9 mouse cellular contexts compared by ENCODE assay signal in genomic region chr9:15880160-15880603, GRCm38 (mm10). TPM values are rescaled to one million over a fixed set of nuclear protein-coding genes. Genes with fewer than 3 reads are reported as not detected.
A peak's percentile ranks its signal among the peaks of the same experiment; 100 is the strongest.
DNase-seq lines count a peak whose midpoint lies in the region; ATAC-seq and TF ChIP-seq lines count a peak whose summit lies in the region.
"Had no signal": no experiment of that assay in that cellular context is flagged by ENCODE, and none has a peak within 500 bp of the region (broad histone marks: within the 10 kb centered on the region; RNA-seq: fewer than 3 reads in every experiment).

No protein-coding gene starts in this region.

- no peaks in the 10 kb centered on the region for H3K9me3 ChIP-seq in hindbrain, embryonic 10.5 days
- no peaks in the 10 kb centered on the region for H3K9me3 ChIP-seq in liver, postnatal 0 days (ENCODE audit: low read length)

- TF ChIP-seq EP300 in liver, postnatal 0 days (IDR thresholded peaks at IDR 0.05; ENCODE audit: low read depth): no peak

- H3K27me3 ChIP-seq in hindbrain, embryonic 10.5 days (ENCODE audit: insufficient read depth, poor library complexity, severe bottlenecking): peaks cover 3% of the 10 kb centered on the region; the same call in 1 of the 2 replicates
- no peaks in the 10 kb centered on the region for H3K27me3 ChIP-seq in liver, postnatal 0 days (ENCODE audit: insufficient read depth, low read length)
- no peaks in the 10 kb centered on the region for H3K27me3 ChIP-seq in splenic B cell, adult 2 months (ENCODE audit: control insufficient read depth, insufficient read depth, low read length, poor library complexity, severe bottlenecking)

- no peak overlapping the region for H3K4me2 ChIP-seq in liver, postnatal 0 days (ENCODE audit: low read depth, low read length)

- H3K27ac ChIP-seq in hindbrain, embryonic 10.5 days: no peak overlapping the region
- H3K27ac ChIP-seq in liver, postnatal 0 days (ENCODE audit: low read depth): no peak overlapping the region

- peak; percentile 85 for ATAC-seq in common myeloid progenitor, adult 5-6 weeks (replicated peaks; ENCODE audit: low read depth, poor library complexity, severe bottlenecking)
- ATAC-seq in liver, postnatal 0 days: no peak

- peak; percentile 82 for TF ChIP-seq CTCF in liver, postnatal 0 days (IDR thresholded peaks at IDR 0.05; ENCODE audit: low read depth)

- H3K36me3 ChIP-seq in hindbrain, embryonic 10.5 days: no peaks in the 10 kb centered on the region
- no peaks in the 10 kb centered on the region for H3K36me3 ChIP-seq in liver, postnatal 0 days (replicated peaks; ENCODE audit: insufficient read depth, low read length)
- no peaks in the 10 kb centered on the region for H3K36me3 ChIP-seq in splenic B cell, adult 2 months (ENCODE audit: control insufficient read depth, insufficient read depth, low read length, poor library complexity, severe bottlenecking)

- H3K4me3 ChIP-seq in hindbrain, embryonic 10.5 days: no peak overlapping the region
- H3K4me3 ChIP-seq in liver, postnatal 0 days (ENCODE audit: low read depth, low read length): no peak overlapping the region

- intact Hi-C loops in gastrocnemius, postnatal 14 days (cut with DNase I; ENCODE audit: low total_unique reads): loop anchor here (10.0 kb wide), 1 partner anchor 195 kb away; no protein-coding TSS in a partner anchor

- no peak overlapping the region for H3K9ac ChIP-seq in liver, postnatal 0 days (replicated peaks)

- WGBS in hindbrain, embryonic 10.5 days: 29% methylated on average over 3 of the region's 3 CpGs
- WGBS in liver, postnatal 0 days (ENCODE audit: insufficient replicate concordance): 19% methylated on average over 3 of the region's 3 CpGs

- DNase-seq in adrenal gland, postnatal 10 days: peak; percentile 47
- DNase-seq in adrenal gland, adult 8-10 months: no peak
- DNase-seq in 3134 (ENCODE audit: extremely low read depth, insufficient read length, low spot score): peak; percentile 26
- DNase-seq in hindbrain, embryonic 10.5 days (ENCODE audit: low spot score): peak; percentile 29
- peak; percentile 24 for DNase-seq in liver, postnatal 0 days
- peak; percentile 47 for DNase-seq in splenic B cell, adult 2 months (ENCODE audit: low read depth, low spot score)
- no peak for DNase-seq in gastrocnemius, postnatal 14 days

- no peaks in the 10 kb centered on the region for H3K4me1 ChIP-seq in hindbrain, embryonic 10.5 days (replicated peaks)
- H3K4me1 ChIP-seq in liver, postnatal 0 days (ENCODE audit: insufficient read depth): no peaks in the 10 kb centered on the region

RNA-seq across cellular contexts. Expression of gene Mtnr1b, which starts 5.8 kb away (rescaled TPM):
- total RNA-seq in adrenal gland, postnatal 10 days (2021): not detected
- not detected for total RNA-seq in adrenal gland, adult 8-10 months (2022)
- not detected in 2 replicates for total RNA-seq in common myeloid progenitor, adult 5-6 weeks (2017)
- polyA plus RNA-seq in hindbrain, embryonic 10.5 days (2016; fragmentation: Nextera tagmentation; extraction: Ambion mirVana): not detected in 2 replicates
- not detected in 2 replicates for polyA plus RNA-seq in liver, postnatal 0 days (2015; fragmentation: Nextera tagmentation; extraction: Ambion mirVana)
- not detected for total RNA-seq in gastrocnemius, postnatal 14 days (2021)
- polyA plus RNA-seq: gonadal fat pad, adult 2 months had no signal

Comparison
In these comparisons a context has a peak if more than half of its experiments do, and no peak if none do; other contexts are left out.
1. DNase-seq: peak in adrenal gland, postnatal 10 days (single experiment), 3134 (single experiment), hindbrain, embryonic 10.5 days (single experiment), liver, postnatal 0 days (single experiment) and splenic B cell, adult 2 months (single experiment); none in adrenal gland, adult 8-10 months (single experiment) and gastrocnemius, postnatal 14 days (single experiment).